Mouse (Mus musculus) cerebellum, adult 18-20 months (tissue): ENCODE data around the gene Gfm1.

ENCODE experiments used
- DNase-seq, 2 experiments: peaks; one replicate each; pipeline ENCODE4 v3.0.0; 2021

The Gfm1 gene

DNA sequence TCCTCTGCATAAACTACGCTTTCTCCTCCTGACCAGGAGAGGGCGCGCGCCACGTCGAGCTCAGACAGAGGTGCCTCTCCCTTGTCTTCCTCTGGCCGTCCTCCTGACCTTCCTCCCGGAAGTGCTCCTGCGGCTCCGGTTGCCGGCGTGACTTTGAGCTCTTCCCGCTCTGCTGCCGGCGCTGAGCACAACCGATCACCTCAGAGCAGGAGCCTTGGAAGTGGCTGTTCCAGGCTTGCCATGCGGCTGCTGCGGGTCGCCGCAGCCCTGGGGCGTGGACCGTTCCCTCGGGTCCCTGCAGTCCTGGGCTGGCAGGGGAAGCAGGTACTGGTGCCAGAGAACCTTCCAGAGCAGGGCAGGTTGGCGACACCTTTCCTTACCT lies at the start of gene Gfm1:
Gene Gfm1, plus strand, starts transcription at position 98 of the 382 bp plus-strand sequence.
- peak; percentile 93 for DNase-seq

DNA sequence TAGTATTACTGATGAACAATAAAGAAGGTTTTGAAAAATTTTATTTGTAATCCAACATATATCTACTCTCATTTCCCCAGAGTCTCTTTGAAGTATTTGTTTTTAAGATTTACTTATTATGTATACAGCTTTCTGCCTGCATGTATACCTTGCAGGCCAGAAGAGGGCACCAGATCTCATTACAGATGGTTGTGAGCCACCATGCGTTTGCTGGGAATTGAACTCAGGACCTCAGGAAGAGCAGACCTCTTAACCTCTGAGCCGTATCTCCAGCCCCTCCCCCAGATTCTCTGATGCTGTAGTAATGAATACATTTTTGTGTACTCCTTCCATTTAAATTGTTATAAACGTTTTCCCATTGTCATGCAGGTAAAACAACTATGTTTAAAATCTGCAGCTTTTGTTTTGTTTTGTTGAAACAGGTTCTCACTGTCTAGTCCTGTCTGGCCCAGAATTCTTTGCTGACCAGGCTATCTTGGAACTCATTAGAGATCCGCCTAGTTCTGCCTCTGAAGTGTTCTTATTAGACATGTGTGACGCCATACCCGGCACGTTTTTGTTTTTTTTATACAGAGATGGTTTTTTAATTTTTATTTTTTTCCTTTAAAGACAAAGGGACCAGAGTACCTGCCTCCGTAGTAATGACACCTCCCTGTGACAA lies 428 bp upstream of the Gfm1 start:
- DNase-seq: peak in 1 of 2 experiments; percentile 23

DNA sequence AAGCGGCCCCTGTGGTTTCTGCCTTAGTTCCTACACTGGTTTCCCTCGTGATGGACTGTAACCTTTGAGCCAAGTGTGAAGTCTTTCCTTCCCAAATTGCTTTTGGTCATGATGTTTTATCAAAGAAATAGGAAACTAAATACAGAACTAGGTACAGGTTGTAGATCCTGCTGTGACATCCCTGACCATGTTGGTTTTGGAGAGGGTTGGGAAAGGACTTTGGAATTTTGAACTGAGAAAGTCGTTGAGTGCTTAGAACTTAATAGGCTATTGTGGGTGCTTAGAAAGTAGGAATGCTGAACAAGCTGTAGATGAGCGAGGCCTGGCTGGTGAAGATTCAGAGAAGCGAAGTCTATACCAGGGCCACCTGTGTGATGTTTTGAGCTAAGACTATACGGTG lies 4.1 kb downstream of the Gfm1 start:
- no peak for DNase-seq

DNA sequence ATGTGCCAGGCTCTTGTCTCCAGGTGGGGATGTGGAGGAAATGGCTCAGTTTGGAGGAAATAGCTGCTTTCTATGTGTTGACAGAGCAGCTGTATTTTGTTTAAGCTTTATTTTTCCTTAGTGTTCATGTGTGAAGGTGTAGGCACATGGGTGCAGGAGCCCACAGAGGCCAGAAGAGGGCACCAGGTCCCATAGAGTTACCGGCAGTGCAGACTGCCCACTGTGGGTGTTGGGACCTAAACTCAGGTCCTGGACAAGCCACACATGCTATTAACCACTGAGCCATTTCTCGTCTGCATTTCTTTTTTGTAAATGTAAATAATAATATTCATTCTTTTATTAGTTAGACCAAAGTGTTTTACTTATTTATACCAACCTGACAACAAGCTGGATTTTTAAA lies 17.2 kb downstream of the Gfm1 start:
- DNase-seq: no peak

DNA sequence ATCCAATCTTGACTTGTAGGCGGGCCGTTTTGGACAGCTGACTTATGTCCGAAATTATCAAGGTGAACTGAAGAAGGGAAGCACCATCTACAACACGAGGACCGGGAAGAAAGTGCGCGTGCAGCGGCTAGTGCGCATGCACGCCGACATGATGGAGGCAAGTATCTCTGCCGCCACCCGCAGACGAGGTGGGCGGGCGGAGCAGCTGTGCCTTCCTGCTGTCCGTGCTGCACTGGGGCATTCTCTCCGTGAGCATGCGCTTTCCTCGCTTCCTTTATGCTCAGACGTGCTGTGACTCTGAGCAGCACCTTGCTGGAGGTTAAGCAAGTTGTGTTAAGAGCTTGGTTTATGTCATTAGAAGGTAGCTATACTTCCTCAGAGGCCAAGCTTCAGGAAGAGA lies 19.8 kb downstream of the Gfm1 start:
- DNase-seq: no peak

DNA sequence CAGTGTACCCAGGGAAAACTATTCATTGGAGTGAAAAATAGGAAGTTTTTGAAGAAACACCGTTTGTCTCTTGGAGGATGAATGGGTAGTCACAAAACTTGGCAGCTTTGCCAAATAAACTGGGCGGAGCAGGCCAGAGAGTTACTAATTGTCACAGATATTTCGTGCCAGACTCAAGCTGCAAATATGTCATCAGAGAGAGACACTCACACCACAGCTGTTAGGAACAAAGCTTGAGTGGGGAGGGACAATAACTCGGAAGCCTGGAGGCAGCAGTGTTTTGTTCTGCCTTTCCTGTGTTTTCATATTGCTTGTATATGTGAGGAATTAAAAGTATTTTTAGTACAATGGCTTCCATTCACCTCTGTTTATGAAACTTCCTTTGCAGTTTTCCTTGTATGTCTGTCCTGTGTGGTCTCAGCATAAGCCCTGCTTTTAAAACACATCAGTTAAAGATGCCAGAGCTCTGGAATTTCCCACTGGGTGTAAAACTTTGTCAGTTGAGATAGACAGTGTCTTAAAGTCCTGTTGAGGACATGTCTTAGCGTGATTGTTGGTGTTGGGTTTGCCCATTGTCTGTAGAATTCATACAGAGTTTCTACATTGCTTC lies 20.8 kb downstream of the Gfm1 start:
- no peak for DNase-seq

DNA sequence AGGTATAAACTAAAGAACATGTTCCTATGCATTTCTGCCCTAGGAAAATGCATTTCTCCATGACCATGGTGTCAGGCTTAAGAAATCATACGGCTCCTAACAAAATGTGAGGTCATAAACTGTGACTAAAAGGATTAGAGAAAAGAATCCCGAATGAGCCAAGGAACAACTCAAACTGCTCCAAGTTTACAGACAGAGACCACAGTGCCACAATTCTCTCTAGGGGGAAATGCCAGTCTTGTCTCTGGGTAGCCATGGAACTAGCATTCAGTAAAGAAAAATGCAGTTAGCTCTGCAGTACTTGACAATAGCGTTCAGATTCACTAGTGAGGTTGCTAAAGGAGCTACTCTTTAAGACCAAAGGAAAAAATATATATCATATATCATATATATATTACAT lies 30.0 kb downstream of the Gfm1 start:
- DNase-seq: no peak

DNA sequence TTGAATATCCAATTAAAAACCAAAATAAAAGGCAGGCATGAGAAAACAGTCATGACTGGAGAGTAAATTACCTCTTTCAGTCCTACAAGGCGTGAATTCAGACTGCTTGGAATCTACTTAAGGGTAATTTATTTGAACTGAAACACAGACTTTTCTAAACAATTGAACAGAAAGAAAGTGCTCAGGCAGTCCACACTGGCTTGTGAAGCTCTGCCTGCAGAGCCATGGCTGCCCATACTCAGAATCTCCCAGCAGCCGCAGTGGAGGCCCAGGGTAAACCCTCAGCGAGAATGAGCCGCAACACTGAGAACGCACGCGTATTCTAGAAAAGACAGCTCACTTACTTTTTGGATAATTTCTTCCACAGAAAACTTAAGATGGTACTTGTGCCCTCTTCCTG lies 32.1 kb downstream of the Gfm1 start:
- DNase-seq: no peak

DNA sequence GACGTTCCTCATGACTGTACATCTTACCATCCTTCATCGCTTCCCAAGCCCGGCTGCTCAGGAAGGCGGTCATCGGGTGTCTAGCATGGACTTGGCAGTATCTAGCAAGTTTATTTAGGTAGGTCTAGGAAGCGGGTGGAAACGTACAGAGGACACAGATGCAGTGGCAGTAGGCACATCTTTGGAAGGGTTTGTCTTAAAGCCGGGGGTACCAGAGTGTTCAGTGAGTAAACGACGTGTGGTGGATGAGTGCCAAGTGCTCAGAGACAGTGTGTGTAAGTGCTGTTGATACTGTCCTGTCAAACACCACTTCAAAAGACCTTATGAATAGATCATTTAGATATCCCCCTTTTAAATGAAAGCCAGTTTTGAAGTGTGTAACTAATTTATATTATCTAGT lies 32.7 kb downstream of the Gfm1 start:
- no peak for DNase-seq

DNA sequence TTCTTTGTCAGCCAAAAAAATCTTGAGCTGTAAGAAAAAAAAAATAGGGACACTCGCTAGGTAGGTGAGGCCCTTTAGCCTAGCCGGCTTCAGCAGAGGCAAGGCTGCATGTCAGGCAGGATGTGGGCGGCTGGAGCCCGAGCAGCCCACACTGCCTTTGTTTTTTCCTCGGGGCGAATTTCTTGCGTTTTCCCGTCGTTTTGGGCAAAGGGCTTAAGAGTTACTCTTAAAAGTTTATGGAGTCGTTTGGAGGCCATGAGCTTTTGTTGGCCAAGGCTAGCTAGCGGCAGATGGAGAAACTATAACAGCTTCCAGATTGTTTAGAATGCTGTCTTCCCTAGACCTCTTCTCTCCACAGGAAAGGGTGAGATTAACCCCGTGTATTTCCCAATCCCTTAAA lies 33.1 kb downstream of the Gfm1 start:
- no peak for DNase-seq

DNA sequence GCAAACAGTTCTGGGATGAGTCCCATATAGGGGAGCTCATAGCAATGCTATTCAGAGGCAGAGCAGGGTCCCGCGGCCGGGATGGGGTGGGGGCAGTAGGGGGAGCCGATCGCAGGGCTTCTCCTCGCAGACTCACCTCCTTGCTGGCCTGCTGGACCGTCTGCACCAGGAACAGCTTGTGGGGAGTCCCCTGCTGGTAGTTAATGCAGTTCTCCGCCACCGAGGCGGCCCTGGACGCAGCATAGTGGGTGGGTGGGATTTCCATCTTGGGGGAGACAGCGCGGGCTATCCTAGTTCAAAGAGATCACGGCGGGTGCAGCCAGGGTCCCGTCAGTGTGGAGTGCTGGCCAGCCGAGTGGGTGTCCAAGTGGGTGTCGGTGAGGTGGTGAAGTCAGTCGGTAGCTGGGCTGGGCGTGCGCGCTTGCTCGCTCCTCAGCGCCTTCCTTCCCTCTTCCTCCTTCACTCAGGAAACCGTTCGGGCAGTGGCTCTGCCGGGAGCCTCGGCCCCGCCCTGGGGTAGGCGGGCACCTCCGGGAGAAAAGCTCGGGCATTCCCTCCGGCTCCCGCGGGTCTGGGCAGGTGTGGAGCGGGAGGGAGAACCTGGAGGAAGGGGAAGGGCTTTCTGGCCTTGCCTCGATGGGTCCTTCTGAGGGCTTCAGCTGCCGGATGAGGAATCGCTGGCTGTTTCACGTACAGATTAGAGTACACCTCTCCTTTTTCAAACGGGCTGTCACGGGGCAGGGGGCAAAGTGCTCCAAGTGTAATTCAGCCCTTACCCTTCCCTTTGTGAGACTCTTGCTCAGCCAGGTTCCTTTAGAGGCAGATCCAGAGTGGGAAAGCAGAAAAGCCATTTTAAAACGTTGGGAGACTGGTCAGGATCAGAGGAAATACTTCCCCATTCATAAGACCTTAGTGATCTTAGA lies 33.8 kb downstream of the Gfm1 start, which contains the start of gene Lxn:
Gene Lxn, minus strand, starts transcription at position 477 of the 923 bp plus-strand sequence.
- DNase-seq: peak; percentile 71 to 72

DNA sequence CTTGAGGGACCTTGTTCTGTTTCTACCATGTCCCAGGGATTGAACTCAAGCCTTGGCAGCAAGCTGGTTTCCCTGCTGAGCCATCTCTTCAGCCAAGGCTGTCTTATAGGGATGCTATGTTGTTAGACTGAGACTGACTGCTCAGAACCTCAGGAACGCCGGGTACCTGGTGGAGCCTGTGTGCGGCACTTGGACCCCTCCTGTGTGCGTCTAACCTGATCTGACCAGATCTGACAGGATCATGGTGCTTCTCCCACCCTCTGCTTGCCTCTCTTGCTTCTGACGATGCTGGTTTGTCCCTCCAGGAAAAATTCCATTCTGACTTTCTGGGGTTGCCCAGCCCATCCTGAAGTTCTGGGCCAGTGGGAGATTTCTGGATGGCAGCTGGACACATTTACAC lies 36.7 kb downstream of the Gfm1 start:
- no peak for DNase-seq

DNA sequence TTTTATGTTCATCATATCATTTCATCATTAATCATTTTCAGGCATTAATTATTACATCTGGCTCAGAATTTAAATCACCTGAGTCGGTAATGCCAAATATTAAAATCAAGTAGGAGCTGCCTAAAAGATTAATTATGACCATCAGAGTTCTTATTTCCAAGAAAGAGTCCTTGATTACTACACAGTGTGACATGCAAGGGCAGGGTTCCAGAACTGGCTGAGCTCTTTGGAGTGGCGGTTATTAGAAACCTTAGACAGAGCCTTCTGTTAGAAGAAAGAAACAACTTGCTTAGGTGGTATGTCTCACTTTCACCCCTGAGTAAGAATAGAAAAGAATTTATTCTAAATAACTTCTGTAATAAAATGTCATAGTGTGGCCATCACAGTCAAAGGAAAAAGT lies 37.4 kb downstream of the Gfm1 start:
- DNase-seq: no peak

DNA sequence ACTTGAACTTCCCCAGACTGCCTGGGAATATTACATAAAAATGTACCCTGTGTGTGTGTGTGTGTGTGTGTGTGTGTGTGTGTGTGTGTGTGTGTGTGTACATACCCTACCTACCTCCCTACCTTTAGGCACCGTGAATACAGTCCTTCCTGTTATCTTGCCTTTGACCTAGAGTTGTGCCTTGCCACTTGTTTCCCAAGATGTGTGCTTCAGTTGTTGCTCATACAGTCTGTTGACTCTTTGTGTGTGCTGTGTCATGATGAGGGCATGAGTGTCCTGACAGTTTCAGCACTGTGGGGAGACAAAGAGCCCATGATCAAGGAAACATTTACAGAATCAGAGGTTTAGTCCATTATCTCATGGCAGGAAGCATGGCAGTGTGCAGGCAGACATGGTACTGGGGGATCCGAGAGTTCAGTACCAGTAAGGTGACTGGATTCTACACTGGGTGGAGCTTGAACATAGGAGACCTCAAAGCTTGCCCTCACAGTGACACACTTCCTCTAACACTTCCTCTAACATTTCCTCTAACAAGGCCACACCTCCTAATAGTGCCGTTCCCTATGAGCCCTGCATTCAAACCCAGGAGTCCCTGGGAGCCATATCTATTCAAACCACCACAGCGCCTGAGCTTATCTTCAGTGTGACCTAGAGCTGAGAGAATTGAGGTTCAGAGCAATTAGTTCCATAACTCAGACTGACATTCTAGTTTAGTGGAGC lies 41.7 kb downstream of the Gfm1 start:
- DNase-seq: no peak

DNA sequence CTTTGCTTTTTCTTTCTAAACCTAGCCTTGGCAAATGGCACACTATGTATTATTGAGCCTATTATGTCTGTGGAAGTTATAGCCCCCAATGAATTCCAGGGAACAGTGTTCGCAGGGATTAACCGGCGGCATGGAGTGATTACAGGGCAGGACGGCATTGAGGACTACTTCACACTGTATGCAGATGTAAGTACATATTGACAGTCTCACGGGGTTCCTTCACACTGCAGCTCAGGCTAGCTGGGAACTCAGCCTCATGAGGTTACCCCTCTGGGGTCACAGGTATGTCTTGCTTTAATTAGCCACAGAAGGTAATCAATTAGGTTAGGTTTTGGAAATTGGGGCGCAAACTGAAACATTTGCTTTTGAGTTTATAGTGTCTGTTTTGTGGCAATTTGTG lies 43.5 kb downstream of the Gfm1 start:
- no peak for DNase-seq

DNA sequence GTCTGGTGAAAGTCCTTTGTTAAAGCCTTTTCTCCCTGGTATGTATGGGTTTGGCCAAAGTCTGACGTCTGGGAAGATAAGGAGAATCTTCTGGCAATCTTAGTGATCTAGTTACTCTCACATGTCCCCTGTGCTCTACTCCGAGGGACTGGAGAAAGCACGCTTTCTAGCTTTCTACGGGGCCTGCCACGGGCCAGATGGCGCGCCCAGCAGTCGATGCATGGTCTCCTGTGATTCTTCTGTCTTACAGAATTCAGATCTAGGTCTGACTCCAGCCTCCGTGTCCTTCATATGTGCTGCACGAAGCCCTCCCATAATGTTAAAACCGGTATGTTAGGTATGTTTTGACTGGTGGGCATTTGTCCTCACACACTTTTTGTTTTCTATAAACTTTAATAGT lies 49.9 kb downstream of the Gfm1 start:
- no peak for DNase-seq

DNA sequence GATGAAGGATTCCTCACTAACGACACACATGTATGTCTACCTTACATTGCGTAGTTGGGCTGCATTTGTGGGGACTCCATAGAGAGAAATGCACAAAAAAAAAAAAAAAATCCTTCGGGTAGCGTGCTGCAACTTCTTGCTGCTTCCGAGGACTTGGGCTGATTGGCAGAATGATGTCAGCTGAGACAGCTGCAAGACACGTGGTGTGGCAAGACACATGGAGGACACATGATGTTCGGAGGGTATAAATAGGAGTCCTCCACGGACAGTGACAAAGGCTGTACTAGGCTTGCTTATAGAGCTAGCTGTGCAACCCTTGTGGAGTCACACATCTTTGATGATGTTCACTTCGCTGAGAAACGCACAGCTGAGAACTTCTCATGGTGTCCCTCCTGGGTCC lies 52.5 kb downstream of the Gfm1 start:
- DNase-seq: no peak

DNA sequence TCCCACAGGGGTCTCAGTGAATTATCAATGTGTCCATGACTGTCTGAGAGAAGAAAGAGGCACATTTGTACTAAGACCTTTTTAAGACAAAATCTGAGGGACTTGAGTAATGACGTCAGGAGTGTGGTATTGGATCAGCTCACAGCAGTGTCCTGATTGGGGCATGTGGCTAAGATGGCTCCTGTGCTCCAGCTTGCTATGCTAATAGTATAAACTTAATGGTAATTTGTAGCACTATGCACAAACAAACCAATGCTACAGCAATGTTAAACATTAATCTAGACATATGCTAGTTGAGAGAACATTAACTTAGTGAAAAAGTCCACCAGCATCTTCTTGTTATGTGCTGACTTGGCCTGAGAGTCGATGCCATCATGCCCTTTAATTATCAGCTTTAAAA lies 55.3 kb downstream of the Gfm1 start:
- no peak for DNase-seq

DNA sequence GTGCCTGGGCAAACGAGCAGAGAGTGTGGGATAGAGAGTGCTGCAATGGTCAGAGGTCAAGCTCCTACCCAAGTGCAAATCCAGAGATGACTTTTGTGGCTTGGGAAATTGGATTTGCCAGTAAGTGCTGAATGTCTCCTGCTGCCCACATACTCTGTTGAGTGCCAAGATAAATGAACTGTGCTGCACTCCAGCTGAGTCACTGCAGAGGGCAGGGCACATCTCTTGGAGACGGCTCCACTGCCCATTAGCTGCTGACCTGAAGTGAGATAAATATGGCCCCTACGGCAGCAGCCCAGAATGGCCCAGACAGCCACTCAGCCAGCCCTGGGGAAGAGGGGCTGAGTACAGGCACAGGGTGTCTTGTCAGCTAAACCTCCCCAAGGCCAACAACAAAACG lies 60.3 kb downstream of the Gfm1 start:
- DNase-seq: no peak

DNA sequence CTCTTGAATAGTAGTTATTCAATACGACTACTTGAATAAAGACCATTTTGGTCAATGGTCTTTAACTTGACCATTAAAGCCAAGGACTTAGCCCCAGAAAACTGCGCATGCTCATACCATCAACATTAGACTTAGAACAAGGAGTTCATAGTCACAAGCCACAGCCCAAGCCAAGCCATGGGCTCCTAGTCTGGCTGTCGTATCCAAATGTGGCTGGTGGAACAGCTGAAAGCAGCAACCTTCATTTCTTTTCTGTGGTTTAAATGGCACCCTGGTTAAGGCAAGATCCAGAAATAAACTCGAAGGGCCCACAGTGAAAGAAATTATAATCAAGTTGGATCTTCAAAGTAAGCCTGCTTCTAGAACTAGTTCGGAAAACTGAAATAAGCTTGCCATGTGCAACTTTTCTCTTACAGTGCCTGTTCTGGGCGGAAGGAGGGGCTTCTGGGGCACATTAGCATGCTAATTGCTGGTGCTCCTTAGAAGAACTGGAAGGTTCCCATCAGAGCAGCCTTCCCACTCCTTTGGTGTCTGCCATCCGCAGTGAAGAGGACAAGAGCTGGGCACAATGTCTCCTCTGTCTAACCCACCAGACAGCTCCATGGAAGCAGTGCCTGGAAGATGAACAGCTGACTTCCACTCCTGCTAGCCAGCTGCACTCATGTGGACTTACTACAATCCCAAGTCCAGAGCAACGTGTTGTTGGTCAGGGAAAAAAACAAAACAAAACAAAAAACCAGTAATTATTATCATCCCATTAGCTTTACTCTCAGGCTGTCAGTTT lies 62.4 kb downstream of the Gfm1 start:
- DNase-seq: no peak

DNA sequence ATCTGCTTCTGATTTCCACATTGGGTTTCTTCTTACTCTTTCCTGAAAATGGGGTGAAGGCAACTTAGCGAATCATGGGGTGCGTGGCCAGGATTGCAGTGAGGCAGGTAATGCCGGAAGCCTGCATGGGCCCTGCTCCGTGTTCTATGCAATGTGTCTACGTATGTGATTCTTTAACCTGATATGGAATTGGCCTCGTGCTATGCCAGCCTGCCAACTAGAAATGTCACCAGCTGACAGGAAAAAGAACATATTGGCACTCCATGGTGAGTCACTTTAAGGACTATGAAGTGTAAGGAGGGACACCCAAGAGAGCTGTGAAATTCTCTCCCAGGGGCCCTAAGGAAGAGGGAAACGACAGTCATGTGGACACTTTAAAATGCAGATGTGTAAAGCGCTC lies 63.2 kb downstream of the Gfm1 start:
- no peak for DNase-seq

DNA sequence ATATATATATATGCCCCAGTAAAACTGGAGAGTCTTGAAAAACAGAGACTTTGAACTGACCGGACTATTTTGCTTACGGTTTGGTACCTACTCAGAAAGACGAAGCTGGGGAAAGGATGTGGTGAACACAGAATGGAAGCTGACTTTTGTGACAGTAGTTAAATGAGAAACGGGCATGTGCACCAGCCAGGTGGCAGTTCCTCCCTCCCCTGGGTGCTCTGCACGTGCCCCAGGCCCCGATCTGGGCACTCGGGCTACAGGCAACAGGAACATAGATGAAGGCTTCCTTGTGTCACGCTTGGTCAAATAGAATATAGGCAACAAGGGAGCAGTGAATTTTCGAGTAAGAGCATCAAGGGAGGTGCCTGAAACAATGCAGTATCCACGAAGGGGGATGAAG lies 66.4 kb downstream of the Gfm1 start:
- DNase-seq: no peak

DNA sequence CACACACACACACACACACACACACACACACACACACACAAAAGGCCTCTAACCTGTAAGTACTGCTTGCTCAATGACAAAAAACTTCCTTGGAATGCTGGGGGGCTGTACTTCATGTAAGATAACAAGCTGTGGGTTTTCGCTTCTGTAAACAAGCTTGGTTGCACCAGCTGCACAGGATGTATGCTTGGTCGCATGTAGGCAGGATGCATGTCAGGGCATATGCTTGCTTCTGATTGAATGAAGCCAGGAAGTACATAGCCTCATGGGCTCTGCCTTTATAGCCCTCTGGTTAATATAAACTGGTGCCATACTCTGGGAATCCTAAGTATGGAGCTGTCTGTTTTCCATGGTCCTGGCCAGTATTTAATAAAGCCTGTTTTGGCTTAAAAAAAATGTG lies 68.1 kb downstream of the Gfm1 start:
- no peak for DNase-seq
